Mouse (Mus musculus): ENCODE results near the gene Gm20532.

DNA sequence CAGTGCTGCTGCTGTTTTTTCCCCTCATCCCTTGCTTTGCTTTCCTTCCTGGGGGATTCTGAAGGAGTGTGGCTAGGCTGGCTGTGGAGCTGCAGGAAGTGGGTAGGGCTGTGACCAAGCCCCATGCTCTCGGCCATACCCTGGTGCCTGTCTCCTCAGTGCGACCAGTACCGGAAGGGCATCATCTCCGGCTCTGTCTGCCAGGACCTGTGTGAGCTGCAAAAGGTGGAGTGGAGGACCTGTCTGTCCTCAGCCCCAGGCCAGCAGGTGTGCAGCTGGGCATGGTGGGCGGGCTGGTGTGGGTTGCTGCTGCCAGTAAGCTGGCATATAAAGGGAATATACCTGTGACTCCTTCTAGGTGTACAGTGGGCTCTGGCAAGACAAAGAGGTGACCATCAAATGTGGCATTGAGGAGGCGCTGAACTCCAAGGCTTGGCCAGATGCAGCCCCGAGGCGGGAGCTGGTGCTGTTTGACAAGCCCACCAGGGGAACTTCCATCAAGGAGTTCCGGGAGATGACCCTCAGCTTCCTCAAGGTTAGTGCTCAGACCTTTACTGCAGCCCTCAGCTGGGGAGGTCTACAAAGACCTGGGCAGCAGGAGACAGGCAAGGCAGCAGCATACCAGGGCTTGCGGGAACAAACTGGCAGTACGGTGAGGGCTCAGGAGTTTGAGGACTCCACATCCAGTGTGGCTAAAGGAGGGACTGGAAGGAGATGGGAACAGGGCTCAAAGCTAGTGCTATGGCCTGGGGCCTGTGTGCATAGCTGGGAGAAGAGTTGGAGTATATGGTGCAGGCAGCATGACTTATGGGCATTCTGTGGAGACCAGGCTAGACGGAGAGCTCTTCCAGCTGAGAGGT lies 48.4 kb downstream of the Gm20532 start:
- TF ChIP-seq CTCF (IDR thresholded peaks at IDR 0.05; ENCODE audit: low read depth) = no peak
- TF ChIP-seq EP300 (IDR thresholded peaks at IDR 0.05; ENCODE audit: low read depth) = no peak
